Mouse (Mus musculus) adrenal gland, adult 8-10 months (tissue): Measurements from ENCODE around the gene Cklf. TPM values are rescaled to one million over a fixed set of nuclear protein-coding genes. Genes with fewer than 3 reads are reported as not detected.
A peak's percentile ranks its signal among the peaks of the same experiment; 100 is the strongest.
"Not testable (repeated sequence)": the region's sequence is repeated elsewhere in the genome, so short reads cannot be mapped to it uniquely, and the experiment has no call there.

Experiments
- DNase-seq: peaks from one replicate; pipeline ENCODE4 v3.0.0; 2022
- total RNA-seq, 4 experiments: library from RNA; stranded (reverse); gene quantifications; 2 replicates each; pipeline ENCODE4 v1.2.4; 2022

Cklf gene
- total RNA-seq, 4 experiments from 2014 or later: 71.6 to 149 (median 92.8) TPM

DNA sequence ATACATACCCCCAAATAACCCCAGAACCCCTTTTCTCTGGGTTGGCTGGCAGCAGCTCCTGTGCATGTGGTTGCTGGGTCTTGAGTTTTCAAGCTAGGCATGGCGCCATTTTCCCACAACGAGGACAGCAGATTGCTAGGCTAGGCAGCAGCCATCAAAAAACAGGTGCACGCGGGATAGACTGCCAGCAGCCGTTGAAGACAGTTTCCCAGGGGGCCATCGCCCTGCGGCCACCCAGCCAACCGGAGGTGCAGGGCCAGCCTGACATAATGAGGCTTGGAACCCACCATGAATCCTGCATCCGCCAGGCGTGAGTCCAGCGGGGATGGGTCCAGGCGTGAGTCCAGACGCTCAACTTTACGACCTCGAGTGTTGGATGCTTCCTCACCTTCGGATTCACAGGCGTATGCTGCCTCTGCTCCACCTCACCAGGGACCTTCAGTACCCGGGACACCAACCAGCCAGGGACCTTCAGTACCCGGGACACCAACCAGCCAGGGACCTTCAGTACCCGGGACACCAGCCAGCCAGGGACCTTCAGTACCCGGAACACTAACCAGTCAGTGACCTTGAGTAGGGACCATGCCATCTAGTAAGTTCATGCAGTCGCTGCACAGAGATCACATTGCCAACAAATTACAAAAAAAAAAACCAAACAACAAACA is 13.7 kb downstream of the Cklf start:
- DNase-seq: peak; percentile 66

DNA sequence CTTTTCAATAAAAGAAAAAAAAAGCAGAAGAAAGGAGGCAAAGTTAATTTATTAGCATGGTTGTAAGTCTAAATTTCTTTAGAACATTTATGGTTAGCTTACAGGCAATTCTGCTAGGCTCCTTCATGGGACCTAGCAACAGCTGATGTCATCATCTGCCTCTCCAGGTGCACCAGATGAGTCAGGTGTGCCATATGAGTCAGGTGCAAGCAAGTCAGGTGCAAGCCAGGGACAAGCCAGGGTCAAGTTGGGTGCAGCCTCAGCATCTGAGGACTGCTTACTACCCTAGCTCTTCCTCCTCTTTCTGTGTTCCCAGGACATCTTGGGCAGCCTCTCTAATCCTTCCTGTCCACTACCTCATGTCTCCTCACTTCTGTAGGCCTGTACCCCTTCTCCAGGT is 17.7 kb downstream of the Cklf start:
- no peak for DNase-seq

DNA sequence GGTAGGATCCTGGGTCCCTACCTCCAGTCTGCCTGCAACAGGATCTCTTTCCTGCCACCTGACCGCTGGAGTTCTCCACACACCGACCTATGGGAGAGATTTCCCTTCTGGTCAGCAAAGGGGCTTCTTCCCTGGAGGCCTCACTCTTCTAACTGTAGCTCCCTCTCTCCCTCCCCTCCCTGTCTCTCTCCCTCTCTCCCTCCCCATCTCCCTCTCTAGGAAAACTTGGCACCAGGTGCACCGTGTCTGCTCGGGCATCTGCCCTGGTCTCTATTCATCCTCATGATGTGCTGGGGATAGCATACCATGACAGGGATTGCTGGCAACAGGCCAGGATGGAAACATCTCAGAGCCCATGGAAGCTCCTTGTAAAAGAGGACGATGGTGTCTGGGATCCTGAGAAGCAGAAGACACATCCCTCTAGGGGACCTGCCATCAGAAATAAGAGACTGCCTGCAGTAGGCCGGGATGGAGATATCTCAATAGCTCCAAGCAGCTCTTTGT is 18.3 kb downstream of the Cklf start:
- no peak for DNase-seq

DNA sequence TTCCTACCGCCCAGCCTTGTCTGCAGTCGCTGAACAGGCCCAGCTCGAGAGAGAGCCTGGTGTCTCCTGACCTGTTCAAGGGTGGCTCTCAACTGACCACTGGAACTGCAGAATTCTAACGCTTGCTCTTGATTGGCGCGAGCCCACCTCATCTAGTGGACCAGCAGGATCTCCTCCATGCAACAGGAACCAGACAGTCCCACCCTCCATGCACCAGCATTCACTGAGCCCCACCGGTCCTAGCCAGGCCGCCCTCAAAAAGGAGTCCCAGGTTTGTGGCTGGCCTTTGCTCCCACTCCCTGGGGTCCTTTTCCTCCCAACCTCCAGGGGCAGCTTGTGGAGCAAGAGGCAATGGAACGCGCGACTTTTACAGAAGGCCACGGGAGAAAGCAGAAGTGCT is 42.4 kb downstream of the Cklf start, which contains the start of gene Cmtm2a:
TSS of gene Cmtm2a (minus strand) at position 101 of the 400 bp plus-strand sequence.
- DNase-seq: not testable (repeated sequence)

DNA sequence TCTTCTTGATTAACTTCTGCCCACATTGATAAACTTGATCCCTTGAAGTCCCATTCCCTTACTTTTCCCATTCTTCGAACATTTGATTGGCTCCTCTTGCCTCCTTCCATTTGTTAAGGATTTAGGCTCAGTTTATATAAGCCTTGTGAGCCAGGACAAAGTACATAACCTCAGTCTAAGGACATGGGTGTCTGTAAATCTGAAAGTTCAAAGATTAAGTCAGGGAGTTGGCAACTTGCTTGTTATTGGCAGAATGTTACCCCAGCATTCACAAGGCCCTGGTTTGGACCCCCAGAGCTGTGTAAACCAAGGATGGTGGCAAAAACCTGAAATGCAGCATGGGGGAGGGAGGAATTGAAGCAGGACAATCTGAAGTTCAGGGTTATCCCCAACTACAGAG is 43.7 kb downstream of the Cklf start:
- DNase-seq: no peak

DNA sequence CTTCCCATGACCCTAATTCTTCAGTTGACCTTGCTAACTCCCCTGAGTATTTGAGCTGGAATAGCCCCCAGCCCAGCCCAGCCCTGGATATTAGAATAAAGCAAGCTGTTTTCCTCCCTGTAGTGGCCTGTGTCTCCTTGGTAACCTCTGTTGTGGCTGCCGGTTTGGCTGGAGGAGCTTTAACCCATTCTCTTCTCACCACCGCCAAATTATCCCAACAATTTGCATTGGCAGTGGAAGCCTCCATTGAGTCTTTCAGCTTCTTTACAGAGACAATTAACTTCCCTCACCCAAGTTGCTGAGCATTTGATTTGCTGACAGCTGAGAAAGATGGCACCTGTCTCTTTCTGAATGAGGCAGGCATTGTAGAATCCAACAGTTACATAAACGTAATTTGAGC is 50.9 kb downstream of the Cklf start:
- DNase-seq: not testable (repeated sequence)

DNA sequence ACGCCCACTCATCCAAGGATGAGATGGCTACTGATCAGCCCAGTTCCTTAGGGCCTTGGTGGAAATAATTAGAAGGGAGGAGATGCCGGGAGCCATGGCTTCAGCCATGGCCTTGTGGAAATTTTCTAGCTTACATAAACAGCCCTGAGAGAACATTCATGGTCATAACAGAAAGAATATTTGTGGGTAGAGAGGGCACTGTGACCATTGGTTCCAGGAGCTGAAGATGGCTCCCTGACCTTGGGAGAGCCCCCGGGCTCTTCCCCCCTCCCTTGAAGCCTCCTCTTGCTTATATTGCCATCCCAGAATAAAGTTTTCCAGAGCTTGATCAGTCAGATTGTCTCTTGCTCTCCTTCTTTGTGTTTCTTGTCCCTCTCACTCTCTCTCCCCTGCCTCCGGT is 51.9 kb downstream of the Cklf start:
- DNase-seq: not testable (repeated sequence)

DNA sequence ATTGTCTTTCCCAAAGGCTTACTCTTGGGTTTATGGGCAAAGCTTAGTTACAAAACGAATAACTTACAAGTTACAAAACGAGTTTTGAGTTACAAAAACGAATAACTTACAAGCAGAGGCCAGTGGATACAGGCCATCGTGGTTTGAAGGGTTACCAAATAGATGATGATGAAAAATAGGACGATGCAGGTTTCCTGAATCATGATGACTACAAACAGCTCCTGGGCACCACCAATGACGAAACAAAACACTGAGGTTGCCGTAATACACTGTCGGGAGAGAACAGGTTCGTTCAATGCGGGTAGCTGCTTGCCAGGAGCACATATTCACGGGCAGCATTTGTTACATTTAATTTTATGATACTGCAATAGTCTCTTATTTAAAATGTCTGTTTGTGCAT is 54.3 kb downstream of the Cklf start:
- no peak for DNase-seq

DNA sequence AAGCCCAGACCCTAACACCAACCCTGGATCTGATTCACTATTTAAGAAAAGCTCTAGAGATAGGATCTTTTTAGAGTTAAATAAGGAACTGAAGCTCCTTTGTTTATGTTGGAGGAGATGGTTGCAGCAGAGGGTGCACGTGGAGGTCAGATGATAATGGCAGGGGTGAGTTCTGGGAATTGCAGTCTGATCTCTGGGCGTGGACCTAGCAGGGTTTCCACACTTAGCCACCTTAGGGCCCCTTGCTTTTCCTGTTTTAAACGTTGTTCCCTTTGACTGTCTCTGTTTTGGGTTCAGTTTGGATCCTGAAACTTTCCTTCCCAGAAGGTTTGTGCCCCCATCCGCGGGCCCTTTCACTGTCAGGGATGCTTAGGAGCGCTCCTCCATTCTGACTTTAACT is 57.7 kb downstream of the Cklf start:
- not testable (repeated sequence) for DNase-seq

DNA sequence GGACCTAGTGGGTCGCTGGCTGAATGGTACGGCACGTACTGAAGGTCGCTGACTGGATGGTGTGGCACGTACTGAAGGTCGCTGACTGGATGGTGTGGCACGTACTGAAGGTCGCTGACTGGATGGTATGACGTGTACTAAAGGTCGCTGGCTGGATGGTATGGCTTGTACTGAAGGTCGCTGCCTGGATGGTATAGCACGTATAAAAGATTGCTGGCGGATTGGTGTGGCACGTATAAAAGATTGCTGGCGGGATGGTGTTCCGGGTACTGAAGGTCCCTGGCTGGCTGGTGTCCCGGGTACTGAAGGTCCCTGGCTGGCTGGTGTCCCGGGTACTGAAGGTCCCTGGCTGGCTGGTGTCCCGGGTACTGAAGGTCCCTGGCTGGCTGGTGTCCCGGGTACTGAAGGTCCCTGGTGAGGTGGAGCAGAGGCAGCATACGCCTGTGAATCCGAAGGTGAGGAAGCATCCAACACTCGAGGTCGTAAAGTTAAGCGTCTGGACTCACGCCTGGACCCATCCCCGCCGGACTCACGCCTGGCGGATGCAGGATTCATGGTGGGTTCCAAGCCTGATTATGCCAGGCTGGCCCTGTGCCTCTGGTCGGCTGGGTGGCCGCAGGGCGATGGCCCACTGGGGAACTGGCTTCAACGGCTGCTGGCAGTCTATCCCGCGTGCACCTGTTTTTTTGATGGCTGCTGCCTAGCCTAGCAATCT is 58.9 kb downstream of the Cklf start, which contains the start of the genes Gm45711 and Cmtm1:
TSS of gene Gm45711 (minus strand) at position 641 of the 715 bp plus-strand sequence.
TSS of gene Cmtm1 (minus strand) at position 705 of the 715 bp plus-strand sequence.
- peak; percentile 90 for DNase-seq

DNA sequence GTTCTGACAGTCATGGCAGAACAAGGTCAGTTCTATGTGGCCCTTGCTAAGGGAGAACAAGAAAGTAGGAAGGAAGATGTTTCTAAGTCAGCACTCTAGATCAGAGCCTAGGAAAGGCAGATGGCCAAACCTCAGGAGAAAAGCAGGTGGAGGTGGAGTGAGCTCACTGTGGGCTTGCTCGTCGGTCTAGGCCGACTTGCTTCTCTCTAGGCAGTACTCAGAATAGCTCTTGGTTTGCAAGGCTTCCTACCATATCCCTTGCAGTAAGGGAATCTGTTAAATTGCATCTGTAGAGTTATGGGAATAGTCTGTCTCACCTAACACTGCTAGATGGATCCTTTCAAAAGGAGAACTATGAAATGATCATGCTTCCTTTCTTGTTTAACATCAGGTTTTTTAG is 61.4 kb downstream of the Cklf start:
- not testable (repeated sequence) for DNase-seq

DNA sequence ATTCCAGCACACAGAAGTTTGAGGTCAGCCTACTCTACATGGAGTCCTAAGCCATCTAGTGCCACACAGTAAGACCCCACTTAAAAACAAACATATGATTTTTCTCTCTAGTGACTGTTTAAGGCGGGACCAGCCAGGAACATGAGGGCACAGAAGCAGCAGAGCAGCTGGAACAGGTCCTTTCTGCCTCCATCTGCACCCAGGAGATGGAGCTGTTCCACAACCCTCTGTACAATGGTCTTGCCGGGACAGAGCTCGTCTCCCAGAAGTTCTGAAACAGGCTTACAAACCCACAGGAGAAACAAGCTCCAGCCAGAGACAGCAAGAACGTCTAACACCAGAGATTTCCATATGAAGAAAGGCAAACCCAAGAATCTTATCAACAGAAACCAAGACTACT is 62.6 kb downstream of the Cklf start:
- no peak for DNase-seq

Other genes with a start within 250 kb of the Cklf start
- 10 to 100 TPM; 35.5 to 62.6 (median 44.2) TPM for gene Cdh5, start 149.2 kb upstream of the Cklf start, total RNA-seq
- 10 to 100 TPM in 1 of 4 experiments, 1 to 10 TPM in 3; 3.3 to 10.8 (median 4.8) TPM for gene Bean1, start 80.4 kb upstream of the Cklf start, total RNA-seq
- gene Tk2, start 2.3 kb upstream of the Cklf start, total RNA-seq: 100 to 1,000 TPM in 2 of 4 experiments, 10 to 100 TPM in 2; 81.6 to 125 (median 103) TPM
- under 1 TPM; 0.27 to 0.87 (median 0.59) TPM for gene Cmtm2a, start 42.3 kb downstream of the Cklf start, total RNA-seq
- gene Gm45711, start 59.2 kb downstream of the Cklf start, total RNA-seq: under 1 TPM in 2 of 4 experiments, not detected in 2; 0.24 to 0.43 TPM
- gene Cmtm1, start 59.3 kb downstream of the Cklf start, total RNA-seq: under 1 TPM in 3 of 4 experiments, not detected in 1; 0.24 to 0.40 (median 0.26) TPM
- not detected for gene Gm11020, start 70.7 kb downstream of the Cklf start, total RNA-seq
- 1 to 10 TPM in 1 of 4 experiments, under 1 TPM in 1, not detected in 2; 0.38 to 1.1 TPM for gene Cmtm2b, start 71.4 kb downstream of the Cklf start, total RNA-seq
- gene Cmtm3, start 88.5 kb downstream of the Cklf start, total RNA-seq: 100 to 1,000 TPM in 2 of 4 experiments, 10 to 100 TPM in 2; 54.3 to 135 (median 96.8) TPM
- 10 to 100 TPM; 41.3 to 57.6 (median 54.9) TPM for gene Cmtm4, start 144.9 kb downstream of the Cklf start, total RNA-seq
- gene Dync1li2, start 192.2 kb downstream of the Cklf start, total RNA-seq: 100 to 1,000 TPM; 115 to 200 (median 123) TPM